Mouse (Mus musculus) ES-CJ7 (cell line): ENCODE results near the gene Mfap5.
"Not testable (repeated sequence)": the region's sequence is repeated elsewhere in the genome, so short reads cannot be mapped to it uniquely, and the experiment has no call there.

Experiments
- DNase-seq: peaks from one replicate; pipeline ENCODE4 v3.0.0; 2011; ENCODE audit warnings: low read depth, low spot score

The Mfap5 gene

DNA sequence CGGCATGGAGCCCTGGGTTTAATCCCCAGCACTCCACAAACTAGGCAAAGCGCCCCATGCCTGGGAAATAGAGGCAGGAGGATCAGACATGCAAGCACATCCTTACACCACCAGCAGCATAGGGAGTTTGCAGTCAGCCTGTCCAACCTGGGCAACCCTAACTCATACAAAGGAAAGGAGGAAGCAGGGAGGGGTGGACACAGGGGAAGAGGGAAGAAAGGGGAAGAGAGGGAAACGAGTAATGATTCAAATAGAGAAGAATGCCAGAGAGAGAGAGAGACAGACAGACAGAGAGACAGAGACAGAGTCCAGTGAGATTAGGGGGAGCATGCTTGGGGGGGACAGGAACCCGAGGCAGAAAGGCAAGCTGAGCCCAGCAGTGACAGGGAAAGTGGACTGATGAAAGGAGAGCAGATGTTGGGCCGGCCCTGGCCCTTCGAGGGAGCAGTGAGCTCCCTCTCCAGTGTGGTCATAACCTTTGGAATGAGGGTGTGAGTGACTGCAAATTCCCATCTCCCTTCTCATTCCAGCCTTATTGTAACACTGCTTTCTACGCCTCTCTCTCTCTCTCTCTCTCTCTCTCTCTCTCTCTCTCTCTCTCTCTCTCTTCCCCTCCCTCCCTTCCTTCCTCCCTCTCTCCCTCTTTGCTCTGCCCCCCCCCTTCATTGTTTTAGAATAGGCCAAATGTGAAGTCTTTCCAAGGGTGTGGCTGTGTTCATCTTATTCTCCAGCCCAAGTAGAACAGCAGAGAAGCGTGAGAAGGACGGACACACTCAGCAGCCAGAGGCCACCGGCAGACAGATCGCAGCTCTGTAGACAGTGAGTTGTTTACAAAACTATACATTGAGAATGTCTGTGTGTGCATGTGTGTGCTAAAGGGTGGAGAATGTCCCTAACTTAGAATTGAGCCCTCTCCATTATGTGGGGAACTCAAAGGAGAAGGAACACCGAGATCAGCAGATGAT, 7.6 kb downstream of the Mfap5 start:
- DNase-seq = no peak

GRCm38 (mm10) chr6:122514312-122514711, 8.7 kb downstream of the Mfap5 start:
- peak; percentile 54 for DNase-seq

GRCm38 (mm10) chr6:122515762-122516161, 10.1 kb downstream of the Mfap5 start:
- DNase-seq = not testable (repeated sequence)

DNA sequence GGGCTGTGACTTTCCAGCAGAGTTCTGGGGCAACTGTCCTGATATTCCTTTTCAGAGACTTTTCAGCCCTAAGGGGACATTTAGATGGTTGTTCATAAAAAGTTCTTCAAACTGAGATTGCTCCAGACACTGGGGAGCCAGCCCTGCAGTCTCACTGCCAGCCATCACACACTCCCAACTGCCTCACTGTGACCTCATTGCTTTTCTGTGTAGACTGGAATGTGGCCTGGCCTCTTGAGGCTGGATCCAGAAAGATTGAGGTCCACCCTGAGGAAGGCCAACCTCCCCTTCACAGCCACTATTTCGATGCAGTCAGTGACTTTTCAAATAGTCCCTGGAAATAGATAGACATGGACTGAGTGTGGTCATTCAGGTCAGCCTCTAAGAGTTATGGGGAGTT, 12.0 kb downstream of the Mfap5 start:
- DNase-seq = no peak

DNA sequence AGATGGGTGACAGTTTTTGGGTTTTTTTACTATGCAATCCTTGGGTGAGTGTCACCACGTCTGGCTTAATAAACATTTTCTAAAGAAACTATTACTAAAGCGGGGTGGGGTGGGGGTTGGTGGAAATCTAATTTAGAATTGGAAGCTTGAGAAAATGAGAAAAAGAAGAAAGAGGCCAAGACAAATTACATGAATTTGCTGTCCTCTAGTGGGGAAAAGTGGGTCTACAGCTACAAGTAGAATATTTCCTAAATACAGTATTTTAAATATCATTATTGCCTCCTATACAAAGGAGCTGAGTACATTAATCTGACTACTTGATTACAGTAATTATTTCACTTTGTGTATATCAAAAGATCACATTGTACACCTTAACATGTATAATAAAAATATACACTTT, 13.7 kb downstream of the Mfap5 start:
- DNase-seq = no peak

DNA sequence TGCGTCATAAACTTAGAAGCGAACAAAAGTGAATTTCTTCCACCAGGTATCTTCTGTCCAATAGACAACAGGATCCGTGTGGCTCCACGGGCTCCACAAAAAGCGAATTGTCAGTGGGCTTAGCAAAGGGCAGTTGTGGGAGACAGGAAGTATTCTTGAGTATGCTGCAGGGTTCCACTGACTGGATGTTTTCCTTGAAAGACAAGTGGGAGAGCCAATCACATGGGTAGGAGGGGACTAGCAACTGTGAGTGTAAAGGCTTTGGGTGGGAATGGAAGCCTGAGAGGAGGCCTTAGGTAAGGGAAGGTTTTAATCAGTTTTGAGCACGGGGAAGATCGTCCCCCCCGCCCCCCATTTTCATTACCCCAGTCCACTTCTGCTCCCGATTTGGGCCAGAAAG, 16.9 kb downstream of the Mfap5 start:
- DNase-seq = peak; percentile 97

GRCm38 (mm10) chr6:122523289-122523688, 17.6 kb downstream of the Mfap5 start:
- peak; percentile 47 for DNase-seq

GRCm38 (mm10) chr6:122527596-122527995, 22.0 kb downstream of the Mfap5 start:
- no peak for DNase-seq

DNA sequence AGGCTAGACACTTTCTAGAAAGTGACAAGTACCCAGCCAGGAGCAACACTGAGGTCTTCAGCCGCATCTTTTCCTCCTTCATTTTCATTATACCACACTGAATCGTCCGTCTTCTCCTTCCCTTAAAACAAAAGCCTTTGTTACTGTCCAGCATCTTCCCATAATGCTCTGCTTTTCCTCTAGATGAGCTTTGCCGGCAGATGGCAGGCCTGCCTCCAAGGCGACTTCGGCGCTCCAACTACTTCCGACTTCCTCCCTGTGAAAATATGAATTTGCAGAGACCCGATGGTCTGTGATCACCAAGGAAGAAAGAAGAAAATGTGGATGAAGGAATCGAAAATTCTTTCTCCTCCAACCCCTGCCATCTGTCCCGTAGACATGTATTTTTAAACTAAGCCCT, 22.5 kb downstream of the Mfap5 start:
- peak; percentile 45 for DNase-seq

DNA sequence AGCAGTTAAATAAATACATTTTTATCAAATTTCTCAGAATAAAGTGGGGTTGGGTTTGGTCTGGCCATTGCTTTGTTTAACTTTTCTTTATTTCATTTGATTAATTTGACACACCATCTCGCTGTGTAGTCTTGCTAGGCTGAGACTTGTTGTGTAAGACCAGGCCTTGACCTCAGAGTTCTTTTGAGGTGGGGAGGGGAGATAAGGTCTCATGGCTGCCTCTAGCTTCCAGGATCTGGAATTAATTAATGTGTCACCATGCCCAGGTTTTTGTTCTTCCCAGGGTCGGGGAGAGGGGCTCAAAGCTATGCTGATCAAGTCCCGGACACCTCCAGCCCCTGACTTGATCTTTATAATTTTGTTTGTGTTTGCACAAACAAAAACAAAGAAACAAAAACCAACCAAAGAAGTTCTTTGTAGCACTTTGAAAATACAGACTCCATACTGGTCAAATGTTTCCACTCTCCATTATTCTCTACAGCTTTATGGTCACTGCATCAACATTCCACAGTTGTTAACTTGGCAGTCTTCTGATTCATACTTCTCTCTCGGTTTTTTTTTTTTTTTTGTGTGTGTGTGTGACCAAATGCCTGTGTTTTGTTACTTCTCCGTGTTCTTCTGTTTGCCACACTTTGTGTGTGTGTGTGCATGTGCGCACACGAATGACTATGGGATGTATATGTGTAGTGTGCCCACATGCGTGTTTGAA, 26.0 kb downstream of the Mfap5 start:
- no peak for DNase-seq

- peak; percentile 96 for DNase-seq
Observed at GRCm38 (mm10) chr6:122532883-122533302, 27.2 kb downstream of the Mfap5 start.

GRCm38 (mm10) chr6:122534032-122534431, 28.4 kb downstream of the Mfap5 start:
- no peak for DNase-seq

GRCm38 (mm10) chr6:122539564-122539963, 33.9 kb downstream of the Mfap5 start:
- no peak for DNase-seq

GRCm38 (mm10) chr6:122542459-122542858, 36.8 kb downstream of the Mfap5 start:
- DNase-seq = not testable (repeated sequence)

- DNase-seq = no peak
Observed at GRCm38 (mm10) chr6:122543574-122543973, 37.9 kb downstream of the Mfap5 start.

DNA sequence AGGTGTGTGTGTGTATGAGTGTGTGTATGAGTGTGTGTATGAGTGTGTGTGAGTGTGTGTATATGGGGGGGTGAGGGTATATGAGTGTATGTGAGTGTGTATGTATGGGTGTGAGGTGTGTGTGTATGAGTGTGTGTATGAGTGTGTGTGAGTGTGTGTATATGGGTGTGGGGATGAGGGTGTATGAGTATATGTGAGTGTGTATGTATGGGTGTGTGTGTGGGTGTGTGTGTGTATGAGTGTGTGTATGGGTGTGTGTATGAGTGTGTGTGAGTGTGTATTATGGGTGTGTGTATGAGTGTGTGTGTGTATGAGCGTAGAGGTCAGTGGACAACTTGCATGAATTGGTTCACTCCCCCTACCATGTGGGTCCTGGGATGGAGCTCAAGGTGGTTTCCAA, 39.0 kb downstream of the Mfap5 start:
- DNase-seq = no peak

DNA sequence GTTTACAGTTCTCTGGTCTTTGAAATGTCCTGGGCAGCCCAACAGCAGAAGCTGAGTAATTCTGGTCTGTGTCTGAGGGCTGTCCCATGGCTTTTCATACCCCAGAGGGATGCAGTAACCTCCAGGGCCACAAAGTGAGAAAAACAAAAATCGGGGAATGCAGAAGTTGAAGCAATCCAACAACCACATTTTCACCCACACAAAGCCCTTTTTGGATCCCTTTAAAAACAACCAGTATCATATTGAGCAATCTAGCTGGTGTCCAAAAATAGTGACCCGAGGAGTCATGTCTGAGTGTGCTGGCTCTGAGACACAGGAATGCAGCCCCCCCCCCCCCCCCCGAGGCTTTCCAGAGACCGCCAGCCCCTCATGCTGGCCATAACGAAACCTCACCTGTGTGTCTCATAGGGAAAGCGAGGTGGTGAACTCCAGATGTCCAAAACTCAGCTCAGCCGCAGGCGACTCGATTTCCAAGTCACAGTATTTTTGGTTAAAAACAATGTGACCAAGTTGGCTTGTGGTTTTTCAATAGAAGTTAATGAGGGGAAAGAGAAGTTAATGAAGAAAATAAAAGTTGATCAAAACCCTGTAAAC, 39.7 kb downstream of the Mfap5 start:
- no peak for DNase-seq

GRCm38 (mm10) chr6:122545948-122546347, 40.3 kb downstream of the Mfap5 start:
- DNase-seq = no peak

DNA sequence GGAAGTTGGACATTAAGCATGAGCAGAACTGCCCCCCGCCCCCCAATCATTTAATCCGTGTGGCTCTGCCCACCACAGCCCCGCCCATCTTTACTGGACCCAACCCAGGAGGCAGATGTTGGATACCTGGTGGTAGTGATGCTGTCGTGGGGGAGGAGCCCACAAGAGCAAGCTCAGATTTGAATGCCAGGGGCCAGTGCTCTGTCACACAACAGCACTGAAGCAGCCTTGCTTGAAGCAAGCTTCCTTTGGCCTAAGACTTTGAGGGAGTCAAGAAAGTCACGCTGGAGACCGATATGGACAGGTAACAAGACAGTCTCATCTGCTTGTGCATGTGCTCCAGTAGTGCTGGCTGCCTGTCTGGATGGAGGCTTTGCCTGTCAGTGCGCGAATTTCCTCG, 48.0 kb downstream of the Mfap5 start, which contains the start of gene Aicda:
Gene Aicda (plus strand): TSS at position 196 of the 400 bp plus-strand sequence.
- DNase-seq = no peak

DNA sequence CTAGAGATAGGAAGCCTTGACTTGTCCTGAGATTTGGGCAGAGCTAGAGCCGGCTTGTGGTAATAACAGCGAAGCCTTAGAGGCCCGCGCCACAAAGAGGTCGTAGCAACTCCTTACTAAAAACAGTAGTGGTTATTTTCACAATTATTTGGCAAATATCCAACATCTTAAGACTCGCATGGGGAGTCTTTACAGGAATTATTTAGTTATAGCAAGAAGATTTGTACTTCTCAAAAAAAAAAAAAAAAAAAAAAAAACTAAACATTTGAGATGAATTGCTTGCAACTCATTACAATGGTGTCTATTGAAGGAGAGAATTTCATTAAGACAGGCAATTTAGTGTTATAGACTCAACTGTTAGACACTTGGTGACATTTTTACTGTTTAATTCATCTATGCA, 48.5 kb downstream of the Mfap5 start:
- no peak for DNase-seq

DNA sequence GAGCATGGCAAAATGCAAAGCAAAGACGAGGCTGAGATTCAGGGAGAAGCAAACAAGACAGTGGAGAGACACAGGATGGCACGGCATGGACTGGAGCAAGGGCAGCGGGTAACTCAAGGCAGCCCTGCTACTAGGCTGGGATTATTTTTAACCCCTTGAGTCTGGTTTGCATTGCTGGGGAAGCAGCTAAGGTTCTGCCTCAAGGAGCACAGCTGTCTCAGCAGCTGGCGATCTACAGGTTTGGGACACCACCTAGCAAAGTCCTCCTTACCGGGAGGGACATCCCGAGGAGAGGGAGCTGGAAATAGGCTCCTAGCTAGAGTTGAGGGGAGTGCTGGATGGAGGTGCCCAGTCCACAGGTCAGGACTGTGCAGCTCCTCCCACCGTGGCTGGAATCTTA, 49.6 kb downstream of the Mfap5 start:
- no peak for DNase-seq

GRCm38 (mm10) chr6:122556959-122557561, 51.4 kb downstream of the Mfap5 start:
- DNase-seq = peak; percentile 70
